Mouse (Mus musculus) retina, postnatal 7 days (tissue): ENCODE data around the gene Prss43.
"Not testable (repeated sequence)": the region's sequence is repeated elsewhere in the genome, so short reads cannot be mapped to it uniquely, and the experiment has no call there.

Experiments used
- DNase-seq: peaks from one replicate; pipeline ENCODE4 v3.0.0-alpha.2; 2012; ENCODE audit warnings: low read depth, low spot score

Gene Prss43

DNA sequence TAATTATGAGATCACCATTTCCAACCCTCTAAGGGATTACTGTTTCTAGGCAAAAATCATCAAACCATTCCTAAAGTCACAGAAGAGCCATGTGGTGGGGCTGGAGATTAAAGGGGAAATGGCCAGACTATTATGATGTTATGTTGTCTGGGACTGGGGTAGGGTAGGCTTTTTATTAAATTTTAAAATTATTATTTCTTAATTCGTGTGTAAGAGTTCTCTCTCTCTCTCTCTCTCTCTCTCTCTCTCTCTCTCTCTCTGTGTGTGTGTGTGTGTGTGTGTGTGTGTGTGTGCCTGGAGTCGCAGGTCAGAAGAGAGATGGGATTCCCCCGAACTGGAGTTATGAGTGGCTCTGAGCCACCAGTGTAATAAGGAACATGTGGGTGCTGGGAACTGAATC, at the start of gene Prss43:
Gene Prss43, plus strand, starts transcription at position 301 of the 400 bp plus-strand sequence.
- no peak for DNase-seq

DNA sequence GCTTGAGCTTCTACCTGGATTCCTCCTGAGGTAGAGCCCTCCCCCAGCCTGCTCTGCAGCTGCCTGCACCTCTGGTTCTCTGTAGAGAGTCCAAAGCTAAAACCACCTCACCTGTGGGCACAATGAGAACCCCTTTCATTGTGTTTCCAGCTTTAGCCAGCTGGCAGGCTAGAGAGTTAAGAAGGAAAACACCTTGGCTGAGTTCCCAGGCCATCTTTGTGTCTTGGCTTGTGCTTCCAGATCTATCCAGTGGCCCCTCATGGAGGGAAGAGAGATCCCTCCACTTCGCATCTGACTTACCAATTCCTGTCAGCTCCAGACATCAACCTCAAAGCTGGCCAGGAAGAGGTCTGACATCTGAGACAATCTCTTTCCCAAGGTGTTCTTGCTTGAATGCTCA, 48.4 kb upstream of the Prss43 start:
- DNase-seq = no peak

DNA sequence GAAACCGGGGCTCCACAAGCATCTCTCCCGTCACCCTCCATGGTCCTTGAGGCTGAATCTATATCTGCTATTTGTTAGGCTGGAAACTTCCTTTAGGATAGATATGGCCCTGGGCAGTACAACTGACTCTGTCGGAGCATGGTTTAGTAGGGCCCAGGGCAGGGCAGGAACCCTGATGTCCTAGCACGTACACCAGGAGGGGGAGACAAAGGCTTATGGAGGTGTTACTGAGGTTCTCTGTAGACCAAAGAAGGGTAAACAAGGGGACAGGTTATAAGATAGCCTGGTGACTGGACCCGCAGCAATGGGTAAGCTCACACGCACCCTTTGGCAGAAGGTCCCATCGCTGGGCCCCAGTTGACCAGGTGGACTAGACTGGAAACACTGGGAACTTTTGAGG, 47.9 kb upstream of the Prss43 start:
- no peak for DNase-seq

DNA sequence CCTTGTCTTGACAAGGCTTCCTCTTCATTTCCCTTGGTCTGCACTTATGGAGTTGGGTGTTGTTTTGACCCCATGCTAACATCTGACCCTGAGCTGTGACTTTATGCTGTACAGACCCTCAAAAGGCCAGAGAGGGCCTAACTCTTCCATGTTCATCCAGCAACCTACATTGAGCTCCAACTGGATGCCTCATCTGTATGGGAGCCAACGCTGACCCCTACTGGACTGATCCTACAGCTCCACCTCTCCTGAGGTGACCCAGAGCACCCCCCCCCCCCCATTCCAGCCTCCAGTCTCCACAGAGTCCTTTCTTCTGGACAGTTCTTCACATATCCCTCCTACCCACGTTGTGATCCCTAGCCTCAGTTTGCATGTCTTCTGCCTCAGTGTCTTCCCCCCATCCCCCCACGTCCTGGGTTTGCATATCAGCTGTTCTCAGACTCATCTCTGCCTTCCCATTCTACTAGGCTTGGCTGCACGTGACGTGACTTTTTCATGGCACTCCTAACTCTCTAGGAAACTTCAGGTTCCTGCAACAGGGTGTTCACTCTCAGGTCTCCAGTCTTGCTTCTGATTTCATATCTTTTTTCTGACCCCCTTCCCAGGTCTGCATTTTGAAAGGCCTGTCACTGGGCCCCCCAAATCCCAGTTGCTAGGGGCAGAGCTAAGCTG, 47.1 kb upstream of the Prss43 start:
- peak; percentile 6 for DNase-seq

DNA sequence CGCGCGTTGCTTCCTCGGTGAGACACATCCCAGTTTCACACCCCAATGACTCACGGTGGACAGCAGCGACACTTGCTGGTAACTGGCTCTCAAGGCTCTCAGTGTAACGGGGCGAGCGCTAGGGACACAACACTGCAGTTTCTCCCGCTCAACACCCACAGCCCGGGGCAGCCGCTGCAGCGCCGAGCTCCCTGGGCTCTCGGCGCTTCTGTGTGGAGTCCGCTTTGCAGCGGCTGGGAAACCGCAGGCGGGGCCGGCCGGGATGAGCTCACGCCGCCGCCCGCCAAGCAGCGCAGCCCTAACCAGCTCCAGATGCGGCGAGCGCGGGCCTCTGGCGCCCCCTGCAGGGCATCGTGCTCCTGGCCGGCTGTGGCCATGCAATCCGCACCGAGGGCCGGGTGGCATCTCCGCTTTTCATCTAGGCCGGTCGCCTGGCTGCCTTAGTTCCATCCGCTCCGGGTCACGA, 45.2 kb upstream of the Prss43 start:
- peak; percentile 89 for DNase-seq

DNA sequence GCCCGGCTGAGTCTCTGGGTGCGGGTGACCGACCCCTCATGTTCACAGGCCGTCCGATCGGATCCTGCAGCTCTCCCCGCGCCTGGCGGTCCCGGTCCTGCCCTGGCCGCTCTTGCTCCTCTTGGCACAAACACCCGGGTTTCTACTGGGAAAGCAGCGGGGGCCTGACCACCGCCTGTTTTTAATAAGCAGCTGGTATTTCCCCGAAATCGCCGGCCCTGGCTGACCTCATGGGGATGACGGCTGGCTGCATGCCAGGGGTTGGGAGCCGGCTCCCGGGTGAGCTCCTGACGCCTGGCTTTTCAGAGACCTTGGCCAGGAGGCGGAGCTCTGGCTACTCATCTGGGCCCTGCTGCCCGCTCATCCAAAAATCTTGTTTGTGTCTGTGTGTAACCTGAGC, 44.8 kb upstream of the Prss43 start:
- peak; percentile 52 for DNase-seq

DNA sequence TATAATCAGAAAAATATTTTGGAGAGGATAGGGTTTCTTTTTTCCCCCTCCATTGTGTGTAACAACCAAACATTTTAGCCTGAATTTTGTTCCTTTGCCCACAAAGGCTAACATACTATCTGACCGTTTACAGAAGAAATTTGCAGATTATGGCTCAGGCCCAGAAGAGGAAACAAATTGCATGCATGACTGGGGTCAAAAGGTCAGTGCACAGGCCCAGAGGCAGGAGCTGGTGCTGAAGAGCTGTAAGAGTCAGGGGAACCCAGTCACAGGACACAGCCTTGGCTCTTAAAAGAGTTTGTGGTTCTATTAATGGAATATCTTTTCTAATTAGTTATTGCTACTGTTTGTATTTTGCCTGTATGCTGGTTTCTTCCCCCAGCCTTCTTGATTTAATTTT, 42.9 kb upstream of the Prss43 start:
- no peak for DNase-seq

DNA sequence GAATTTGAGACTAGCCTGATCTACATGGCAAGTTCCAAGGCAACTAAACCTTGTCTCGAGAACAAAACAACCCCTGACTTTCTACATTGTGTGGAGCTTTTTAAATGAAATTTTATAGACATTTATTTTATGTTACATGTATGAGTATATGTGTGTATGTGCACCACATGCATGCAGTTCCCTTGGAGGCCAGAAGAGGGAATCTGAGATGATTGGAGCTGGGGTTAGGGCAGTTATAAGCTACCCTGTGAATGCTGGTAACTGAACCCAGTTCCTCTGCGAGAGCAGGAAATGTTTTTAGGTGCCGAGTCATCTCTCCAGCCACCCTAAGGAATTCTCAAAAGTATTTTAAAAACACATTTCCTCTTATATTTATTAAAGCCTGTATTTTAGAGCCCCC, 38.3 kb upstream of the Prss43 start:
- no peak for DNase-seq

DNA sequence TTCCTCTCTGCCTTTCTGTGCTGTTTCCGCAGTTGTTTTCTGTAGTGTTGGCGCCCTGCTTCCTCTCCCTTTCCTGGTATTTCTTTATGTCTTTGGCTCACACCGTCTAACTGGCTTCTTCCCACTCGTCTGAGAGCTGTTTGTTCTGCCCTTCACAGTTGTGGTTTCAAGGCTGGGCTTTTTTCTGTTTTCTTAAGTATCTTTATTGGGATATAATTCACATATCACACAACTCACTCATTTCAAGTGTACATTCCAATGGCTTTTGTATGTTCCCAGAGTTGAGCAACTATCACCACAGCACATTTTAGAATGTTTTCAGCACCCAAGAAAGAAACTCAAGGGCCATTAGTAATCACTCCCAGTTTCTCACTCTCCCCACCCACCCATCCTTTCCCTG, 36.0 kb upstream of the Prss43 start:
- DNase-seq = no peak

DNA sequence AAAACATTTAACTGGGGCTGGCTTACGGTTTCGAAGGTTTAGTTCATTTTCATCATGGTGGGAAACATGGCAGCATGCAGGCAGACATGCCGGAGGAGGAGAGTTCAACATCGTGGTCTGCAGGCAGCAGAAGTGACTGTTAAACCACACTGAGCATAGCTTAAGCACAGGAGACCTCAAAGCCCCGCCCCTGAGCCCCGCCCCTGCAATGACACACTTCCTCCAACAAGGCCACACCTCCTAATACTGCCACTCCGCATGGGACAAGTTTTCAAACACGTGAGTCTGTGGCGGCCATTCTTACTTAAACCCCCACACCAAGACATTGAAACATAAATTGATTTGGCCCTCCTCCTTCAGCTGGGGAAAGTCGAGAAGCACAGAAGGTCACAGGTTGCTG, 29.5 kb upstream of the Prss43 start:
- no peak for DNase-seq

DNA sequence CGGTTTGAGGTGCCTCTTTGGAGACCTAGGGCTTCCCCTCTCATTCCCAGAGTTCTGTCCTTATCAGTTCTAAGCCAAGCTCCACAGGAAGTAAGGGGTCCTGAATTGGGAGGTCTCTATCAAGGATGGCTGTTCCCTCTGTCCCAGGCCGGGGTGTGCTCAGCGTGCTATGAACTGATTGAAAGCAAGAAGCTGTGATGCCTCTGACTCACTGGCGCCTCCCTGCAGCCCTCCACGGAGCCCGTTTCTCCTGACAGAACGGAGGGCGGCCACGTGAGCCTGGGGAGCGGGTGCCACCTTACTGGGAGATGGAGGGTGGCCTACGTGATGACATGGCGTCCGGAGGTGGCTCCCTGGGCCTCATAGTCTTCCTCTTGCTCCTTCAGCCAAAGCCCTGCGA, 28.6 kb upstream of the Prss43 start, which contains the start of gene Prss42:
Gene Prss42, plus strand, starts transcription at position 301 of the 400 bp plus-strand sequence.
- no peak for DNase-seq

DNA sequence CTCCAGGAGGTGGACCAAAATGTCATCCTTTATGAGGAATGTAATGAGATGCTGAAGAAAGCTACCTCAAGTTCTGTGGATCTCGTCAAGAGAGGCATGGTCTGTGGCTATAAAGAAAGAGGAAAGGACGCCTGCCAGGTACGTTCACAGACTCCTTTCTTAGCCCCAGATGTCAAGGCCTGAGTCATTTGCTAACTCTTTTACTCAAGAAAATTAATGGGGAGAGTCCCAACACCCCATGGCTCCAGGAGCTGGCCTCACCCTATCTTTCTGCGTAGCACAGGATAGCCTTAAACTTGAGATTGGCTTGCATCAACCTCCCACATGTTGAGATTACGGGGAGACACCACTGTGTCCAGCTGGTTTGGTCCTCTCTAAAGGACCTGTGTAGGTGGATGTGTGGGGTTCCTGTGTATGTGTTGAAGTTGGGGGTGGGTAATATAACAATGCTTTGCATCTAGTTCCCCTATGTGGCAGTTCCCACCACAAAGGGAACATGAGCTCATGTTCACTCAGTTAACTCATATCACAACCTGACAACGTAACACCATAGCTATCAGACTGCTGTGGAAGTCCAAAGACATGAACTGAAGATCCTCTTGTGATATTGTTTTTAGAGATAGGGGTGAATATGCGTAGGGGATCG, 25.5 kb upstream of the Prss43 start:
- no peak for DNase-seq

DNA sequence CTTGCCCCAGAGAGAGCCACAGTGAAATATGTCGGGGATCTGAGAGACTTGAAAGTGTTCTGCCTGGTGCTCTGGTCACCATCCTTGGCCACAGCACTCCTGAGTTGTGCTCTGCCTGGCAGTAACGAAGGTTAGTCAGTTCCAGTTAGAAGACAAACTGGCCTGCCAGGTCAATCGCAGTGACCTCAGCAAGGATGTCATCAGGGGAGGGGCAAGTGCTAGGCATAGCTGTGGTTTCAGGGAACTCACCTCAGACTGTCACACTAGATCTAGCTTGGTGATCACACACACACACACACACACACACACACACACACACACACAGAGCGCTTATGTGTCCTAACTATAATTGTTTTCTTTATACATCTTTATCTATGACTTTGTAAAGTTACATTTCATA, 23.2 kb upstream of the Prss43 start:
- no peak for DNase-seq

DNA sequence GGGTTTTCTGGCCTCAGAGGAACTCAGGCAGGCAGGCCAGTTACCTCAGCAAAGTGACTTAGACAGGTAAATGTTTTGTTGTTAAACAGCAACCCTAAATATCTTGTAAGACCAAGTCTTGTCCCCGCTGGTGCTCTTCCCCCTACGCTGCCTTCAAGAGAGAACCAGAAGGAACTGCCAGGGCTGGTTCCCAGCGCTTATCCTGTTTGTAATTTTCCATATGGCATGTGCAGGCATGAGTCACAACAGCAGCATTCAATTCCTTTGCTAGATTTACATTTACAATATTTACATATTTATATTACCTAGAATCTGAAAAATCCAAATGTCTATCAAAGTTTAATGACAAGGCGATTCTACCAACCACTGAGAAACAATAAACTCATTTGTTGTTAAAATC, 16.4 kb upstream of the Prss43 start:
- no peak for DNase-seq

DNA sequence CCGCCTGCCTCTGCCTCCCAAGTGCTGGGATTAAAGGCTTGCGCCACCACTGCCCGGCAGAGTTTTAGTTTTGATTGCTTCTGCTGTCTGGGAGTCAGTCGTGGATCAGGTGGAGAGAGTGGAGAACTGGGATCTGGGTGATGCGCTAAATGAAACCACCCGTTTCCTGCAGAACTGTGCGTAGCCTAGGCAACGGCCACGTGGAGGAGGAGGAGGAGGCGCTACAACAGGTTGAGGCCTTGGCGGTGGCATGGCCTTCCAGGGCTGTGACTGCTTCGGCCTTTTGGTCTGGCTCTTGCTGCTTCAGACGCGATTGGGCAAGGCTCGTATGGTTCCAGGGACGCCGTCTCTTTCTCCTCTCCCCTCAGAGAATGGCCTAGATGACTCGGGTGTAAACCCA, 12.7 kb upstream of the Prss43 start, which contains the start of gene Prss44:
Gene Prss44, plus strand, starts transcription at position 206 of the 400 bp plus-strand sequence.
- DNase-seq = no peak

DNA sequence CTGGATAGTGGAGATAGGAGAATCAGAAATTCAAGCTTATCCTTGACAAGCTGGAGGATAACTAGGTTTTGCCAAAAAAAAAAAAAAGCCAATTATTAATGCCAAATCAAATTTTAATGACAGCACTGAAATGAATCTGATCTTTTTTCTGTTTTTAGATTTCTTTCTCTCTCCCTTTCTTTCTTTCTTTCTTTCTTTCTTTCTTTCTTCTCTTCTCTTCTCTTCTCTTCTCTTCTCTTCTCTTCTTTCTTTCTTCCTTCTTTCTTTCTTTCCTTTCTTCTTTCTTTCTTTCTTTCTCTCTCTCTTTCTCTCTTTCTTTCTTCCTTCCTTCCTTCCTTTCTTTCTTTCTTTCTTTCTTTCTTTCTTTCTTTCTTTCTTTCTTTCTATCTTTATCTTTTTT, 5.9 kb upstream of the Prss43 start:
- not testable (repeated sequence) for DNase-seq

DNA sequence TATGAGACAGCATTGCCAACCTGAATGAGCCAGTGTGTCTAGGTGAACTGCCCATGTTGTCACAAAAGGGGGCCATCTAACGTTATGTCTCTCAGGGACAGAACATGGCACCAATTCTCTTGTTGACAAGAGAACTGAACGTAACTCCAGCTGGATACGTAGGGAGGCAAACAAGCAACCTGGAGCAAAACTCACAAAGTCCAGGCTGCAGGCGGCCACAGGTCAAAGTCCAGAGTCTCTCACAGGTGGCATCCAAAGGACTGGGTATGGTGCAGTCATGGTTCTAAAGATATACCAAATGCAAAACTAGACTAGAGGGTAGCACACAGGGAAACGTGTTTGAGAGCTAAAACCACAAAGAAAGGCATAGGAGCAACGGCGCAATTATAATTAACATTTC, 5.1 kb upstream of the Prss43 start:
- DNase-seq = no peak

DNA sequence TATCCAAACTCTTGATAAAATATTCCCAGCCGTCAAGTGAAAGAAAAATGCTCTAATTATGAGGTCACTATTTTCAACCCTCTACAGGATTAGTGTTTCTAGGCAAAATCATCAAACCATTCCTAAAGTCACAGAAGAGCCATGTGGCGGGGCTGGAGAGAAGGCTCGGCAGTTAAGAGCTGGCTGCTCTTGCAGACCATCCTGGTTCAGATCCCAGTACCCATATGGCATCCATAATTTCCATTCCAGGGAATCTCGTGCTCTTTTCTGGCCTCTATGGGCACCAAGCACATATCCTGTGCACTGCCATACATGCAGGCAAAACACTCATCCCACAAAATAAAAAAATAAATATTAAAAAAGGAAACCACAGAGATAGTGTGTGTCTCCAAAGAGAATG, 1.1 kb upstream of the Prss43 start:
- no peak for DNase-seq

DNA sequence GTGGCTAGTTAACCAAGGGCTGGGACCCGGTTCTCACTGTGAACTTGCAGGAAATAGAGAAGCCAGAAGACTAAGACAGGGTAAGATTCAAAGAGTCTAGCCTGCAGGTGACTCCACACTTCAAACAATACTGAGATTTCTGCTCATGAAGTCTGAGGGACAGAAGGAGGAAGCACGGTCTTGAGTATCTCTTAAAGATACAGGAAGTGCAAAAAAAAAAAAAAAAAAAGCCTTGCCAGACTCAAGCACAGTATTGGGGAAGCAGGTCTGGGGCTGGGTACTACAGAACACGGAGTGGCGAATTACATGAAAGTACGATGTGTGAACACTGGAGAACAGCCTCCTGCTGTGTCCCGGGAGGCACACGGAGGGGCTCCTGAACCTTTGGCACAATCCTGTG, 658 bp upstream of the Prss43 start:
- DNase-seq = no peak

DNA sequence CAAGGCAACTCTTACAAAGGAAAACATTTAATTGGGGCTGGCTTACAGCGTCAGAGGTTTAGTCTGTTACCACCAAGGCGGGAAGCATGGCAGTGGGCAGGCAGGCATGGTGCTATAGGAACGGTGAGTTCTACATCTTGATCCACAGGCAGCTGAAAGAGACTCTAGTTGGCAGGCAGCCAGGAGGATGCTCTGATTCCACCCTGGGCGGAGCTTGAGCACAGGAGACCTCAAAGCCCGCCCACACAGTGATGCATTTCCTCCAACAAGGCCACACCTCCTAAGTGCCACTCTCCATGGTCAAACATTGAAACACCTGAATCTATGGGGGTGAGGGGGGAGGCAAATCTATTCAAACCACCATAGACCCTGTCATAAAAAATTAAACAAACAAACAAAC, 6.5 kb downstream of the Prss43 start:
- no peak for DNase-seq

DNA sequence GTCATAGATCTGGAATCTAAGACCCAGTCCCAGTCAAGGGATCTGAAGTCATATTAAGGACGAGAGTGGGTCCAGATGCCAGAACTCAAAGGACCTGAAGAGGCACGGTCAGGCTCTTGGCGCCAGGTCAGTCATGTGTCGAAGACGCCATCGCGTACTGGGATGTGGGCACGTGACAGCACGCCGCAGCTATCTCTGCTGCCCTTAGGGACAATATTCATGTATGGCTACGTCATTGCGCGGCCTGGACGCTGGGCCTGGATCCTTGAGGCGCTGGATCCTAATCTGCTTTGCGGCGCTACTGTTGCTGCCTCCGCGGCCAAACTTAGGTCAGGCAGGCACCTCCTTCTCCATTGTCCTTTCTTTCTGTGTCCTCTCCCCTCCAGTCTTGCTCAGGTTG, 7.9 kb downstream of the Prss43 start, which contains the start of gene Prss45:
Gene Prss45, plus strand, starts transcription at position 178 of the 400 bp plus-strand sequence.
- DNase-seq = no peak

DNA sequence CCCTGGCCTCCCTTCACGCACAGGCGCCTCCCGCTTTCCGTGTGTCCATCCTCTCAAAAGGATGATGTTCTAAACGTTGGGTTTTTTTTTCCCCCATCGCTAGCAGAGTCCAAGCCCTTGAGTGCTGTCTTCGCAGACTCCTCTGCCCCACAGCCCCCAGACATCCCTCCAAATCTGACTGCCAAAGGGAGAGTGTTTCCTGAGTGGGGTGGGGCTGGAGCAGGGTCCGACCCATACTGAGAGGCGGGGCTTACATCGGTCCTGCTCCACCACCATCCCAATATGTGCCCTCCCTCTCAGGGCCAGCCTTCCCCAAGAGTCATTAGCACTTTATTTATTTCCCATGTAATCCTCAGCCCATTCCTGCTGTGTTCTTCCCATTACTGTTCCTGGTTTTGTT, 8.5 kb downstream of the Prss43 start:
- no peak for DNase-seq

DNA sequence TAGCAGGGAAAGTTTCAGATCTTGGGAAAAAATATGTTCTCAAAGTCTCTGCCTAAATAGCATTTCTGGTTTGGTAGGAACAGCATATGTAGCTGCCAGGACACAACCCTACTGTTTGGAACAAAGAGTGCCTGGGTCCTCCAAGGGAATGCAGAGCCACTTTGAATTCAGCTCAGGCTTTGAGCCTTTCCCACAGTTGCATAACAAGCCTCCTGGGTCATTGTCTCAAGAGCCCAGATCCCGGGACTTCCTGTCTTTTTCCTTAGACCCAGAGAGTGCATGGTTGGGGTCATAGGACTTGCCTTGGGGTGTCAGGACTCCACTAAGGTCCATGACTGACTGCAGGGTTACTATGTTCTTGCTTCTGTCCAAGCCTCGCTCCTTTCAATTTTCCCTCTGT, 9.6 kb downstream of the Prss43 start:
- DNase-seq = no peak
